Mouse (Mus musculus): ENCODE measurements around the gene Nisch. TPM values are rescaled to one million over a fixed set of nuclear protein-coding genes. Genes with fewer than 3 reads are reported as not detected.

Nisch gene
- total and polyA plus RNA-seq, 3 experiments: 46.3 to 180 (median 85.2) TPM

DNA sequence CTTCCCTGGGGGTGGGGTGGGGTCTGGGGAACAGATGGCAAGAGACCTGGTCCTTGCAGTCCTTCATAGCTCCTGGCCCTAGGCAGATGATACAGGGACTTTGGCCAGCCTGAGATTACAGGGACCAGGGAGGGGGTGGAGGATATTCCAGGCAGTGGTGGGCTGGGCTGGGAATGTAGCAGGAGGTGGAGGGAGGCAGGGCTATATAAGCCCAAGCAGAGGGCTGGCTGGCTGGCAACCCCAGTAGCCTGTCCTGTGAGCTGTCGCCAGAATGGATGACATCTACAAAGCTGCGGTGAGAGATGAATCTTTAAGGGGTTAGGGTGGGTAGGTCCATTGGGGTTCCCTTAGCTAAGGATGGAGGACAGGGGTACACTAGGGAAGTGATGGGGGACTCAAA, 8.7 kb downstream of the Nisch start, which contains the start of gene Tnnc1:
Gene Tnnc1, plus strand, starts transcription at position 229 of the 400 bp plus-strand sequence.
- H3K4me3 ChIP-seq (replicated peaks in 1 of 3; ENCODE audit: low read depth in 2 of 3, low read length in 2 of 3, poor library complexity in 1 of 3): peak within 1 kb of the TSS; percentile 61 to 79 (median 63)
- dilution Hi-C loops (cut with MboI; ENCODE audit: extremely low pct_ligation_motif_present, extremely low pct_unique_long_range_greater_than_20kb, low sequenced_read_pairs) (no loop called here), in situ Hi-C loops (cut with MboI; ENCODE audit: low pct_ligation_motif_present, low pct_unique_long_range_greater_than_20kb, low sequenced_read_pairs) (no loop called here)
- no peak for DNase-seq (ENCODE audit: extremely low read depth)
- H3K4me1 ChIP-seq (ENCODE audit: control insufficient read depth in 1 of 2, insufficient read depth in 2 of 2): peaks cover 5 to 24% of the 10 kb centered on the region in 2 experiments; a peak in 3 of 4 replicates
- TF ChIP-seq ELF1 (IDR thresholded peaks at IDR 0.05; ENCODE audit: low read depth, low read length) (no peak), UBTF (IDR thresholded peaks at IDR 0.05; ENCODE audit: low read depth, low read length) (no peak), ZNF384 (IDR thresholded peaks at IDR 0.05; ENCODE audit: low read depth, low read length) (no peak), CTCF (conservative IDR thresholded peaks at IDR 0.05 in 1 of 2, IDR thresholded peaks at IDR 0.05 in 1 of 2; ENCODE audit: low read depth in 2 of 2, low read length in 2 of 2) (no peak), USF2 (conservative IDR thresholded peaks at IDR 0.05; ENCODE audit: low read depth, low read length) (no peak), POLR2A (IDR thresholded peaks at IDR 0.05; ENCODE audit: low read depth, low read length) (no peak), MEF2A (IDR thresholded peaks at IDR 0.05; ENCODE audit: borderline replicate concordance, low read depth, low read length) (no peak), KAT2A (IDR thresholded peaks at IDR 0.05; ENCODE audit: insufficient replicate concordance, low read length) (no peak), HCFC1 (IDR thresholded peaks at IDR 0.05; ENCODE audit: low read depth, low read length) (no peak), IRF4 (IDR thresholded peaks at IDR 0.05; ENCODE audit: low read depth, low read length) (no peak), MXI1 (IDR thresholded peaks at IDR 0.05; ENCODE audit: low read depth, low read length) (no peak), MAX (IDR thresholded peaks at IDR 0.05; ENCODE audit: low read length) (no peak), PAX5 (IDR thresholded peaks at IDR 0.05; ENCODE audit: low read length) (no peak), TBP (conservative IDR thresholded peaks at IDR 0.05; ENCODE audit: low read depth, low read length) (no peak), MAZ (IDR thresholded peaks at IDR 0.05; ENCODE audit: low read depth, low read length) (no peak), ZMIZ1 (IDR thresholded peaks at IDR 0.05; ENCODE audit: low read depth, low read length) (no peak)
- H3K27me3 ChIP-seq (replicated peaks): peaks cover 12% of the 10 kb centered on the region
- H3K4me2 ChIP-seq (ENCODE audit: insufficient read depth, low read depth, poor library complexity, severe bottlenecking): peak within 1 kb of the TSS; percentile 57; the same call in 1 of the 2 replicates
- no peaks in the 10 kb centered on the region for H3K9me3 ChIP-seq (replicated peaks; ENCODE audit: low read length)
- peaks cover 26% of the 10 kb centered on the region for H3K79me2 ChIP-seq (replicated peaks; ENCODE audit: control insufficient read depth, extremely low read depth, insufficient read depth, poor library complexity, severe bottlenecking)
- peaks cover 10 to 18% of the 10 kb centered on the region in 2 experiments for H3K36me3 ChIP-seq (replicated peaks in 1 of 2; ENCODE audit: control insufficient read depth in 1 of 2, insufficient read depth in 1 of 2, low read length in 1 of 2)
- H3K27ac ChIP-seq (ENCODE audit: insufficient read depth, low read depth): no peak within 1 kb of the TSS
- H3K9ac ChIP-seq (ENCODE audit: insufficient read depth, low read depth): peak within 1 kb of the TSS; percentile 29; the same call in 1 of the 2 replicates

DNA sequence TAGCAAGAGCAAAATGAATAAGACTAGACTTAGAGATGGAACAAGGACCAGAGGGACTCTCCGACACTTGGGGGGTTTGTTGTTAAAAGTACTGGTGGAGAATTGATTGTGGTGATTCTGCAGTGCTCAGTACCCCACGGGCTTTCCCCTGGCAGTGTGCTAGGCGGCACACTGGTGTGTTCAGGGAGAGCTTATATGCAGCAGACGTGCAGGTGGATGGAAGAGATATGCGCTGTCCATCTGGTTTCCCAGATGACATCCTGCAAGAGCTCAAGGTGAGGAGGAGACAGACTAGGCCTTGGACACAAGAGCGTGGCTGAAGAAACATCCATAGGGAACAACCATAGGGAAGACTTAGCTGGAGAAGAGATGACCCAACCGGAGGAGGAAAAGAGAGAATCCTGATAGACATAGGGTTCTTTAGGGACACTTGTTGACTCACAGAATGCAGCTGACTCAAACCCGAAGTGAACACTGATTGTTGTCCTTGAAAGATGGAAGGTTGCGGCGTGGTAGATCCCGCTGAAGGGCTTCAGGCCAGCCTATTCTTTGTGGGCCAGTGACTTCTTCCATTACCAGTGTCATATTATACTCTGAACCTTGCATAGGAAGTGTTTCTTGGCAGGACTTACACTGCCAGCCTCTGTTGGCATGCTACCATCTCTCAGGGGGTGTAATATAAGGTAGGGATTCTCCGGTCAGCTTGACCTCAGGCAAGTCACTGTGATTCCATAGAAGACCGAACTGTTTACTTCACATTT, 9.5 kb downstream of the Nisch start:
- no peaks in the 10 kb centered on the region for H3K9me3 ChIP-seq (replicated peaks; ENCODE audit: low read length)
- peaks cover 5 to 24% of the 10 kb centered on the region in 2 experiments; a peak in 3 of 4 replicates for H3K4me1 ChIP-seq (ENCODE audit: control insufficient read depth in 1 of 2, insufficient read depth in 2 of 2)
- peaks cover 29% of the 10 kb centered on the region for H3K79me2 ChIP-seq (replicated peaks; ENCODE audit: control insufficient read depth, extremely low read depth, insufficient read depth, poor library complexity, severe bottlenecking)
- H3K4me2 ChIP-seq (ENCODE audit: insufficient read depth, low read depth, poor library complexity, severe bottlenecking): peak overlapping the region; percentile 57
- no peak for DNase-seq (ENCODE audit: extremely low read depth)
- H3K9ac ChIP-seq (ENCODE audit: insufficient read depth, low read depth): peak overlapping the region; percentile 29; the same call in 1 of the 2 replicates
- in situ Hi-C loops (cut with MboI; ENCODE audit: low pct_ligation_motif_present, low pct_unique_long_range_greater_than_20kb, low sequenced_read_pairs): no loop called here
- peaks cover 12% of the 10 kb centered on the region for H3K27me3 ChIP-seq (replicated peaks)
- H3K27ac ChIP-seq (ENCODE audit: insufficient read depth, low read depth): no peak overlapping the region
- dilution Hi-C loops (cut with MboI; ENCODE audit: extremely low pct_ligation_motif_present, extremely low pct_unique_long_range_greater_than_20kb, low sequenced_read_pairs): no loop called here
- peaks cover 16 to 26% of the 10 kb centered on the region in 2 experiments for H3K36me3 ChIP-seq (replicated peaks in 1 of 2; ENCODE audit: control insufficient read depth in 1 of 2, insufficient read depth in 1 of 2, low read length in 1 of 2)
- peak overlapping the region; percentile 61 to 79 (median 63) for H3K4me3 ChIP-seq (replicated peaks in 1 of 3; ENCODE audit: low read depth in 2 of 3, low read length in 2 of 3, poor library complexity in 1 of 3)
- TF ChIP-seq CTCF (conservative IDR thresholded peaks at IDR 0.05 in 1 of 2, IDR thresholded peaks at IDR 0.05 in 1 of 2; ENCODE audit: low read depth in 2 of 2, low read length in 2 of 2) (no peak), NELFE (IDR thresholded peaks at IDR 0.05; ENCODE audit: low read depth, low read length) (no peak), E2F4 (IDR thresholded peaks at IDR 0.05; ENCODE audit: insufficient replicate concordance, low read depth, low read length) (no peak), MAZ (IDR thresholded peaks at IDR 0.05; ENCODE audit: low read depth, low read length) (no peak), ZNF384 (IDR thresholded peaks at IDR 0.05; ENCODE audit: low read depth, low read length) (no peak), MYC (IDR thresholded peaks at IDR 0.05; ENCODE audit: low read depth, low read length) (no peak), IRF4 (IDR thresholded peaks at IDR 0.05; ENCODE audit: low read depth, low read length) (no peak), JUND (conservative IDR thresholded peaks at IDR 0.05; ENCODE audit: low read depth, low read length) (no peak), CHD1 (IDR thresholded peaks at IDR 0.05; ENCODE audit: low read depth, low read length) (no peak), PAX5 (IDR thresholded peaks at IDR 0.05; ENCODE audit: low read length) (no peak), RCOR1 (conservative IDR thresholded peaks at IDR 0.05; ENCODE audit: low read depth, low read length) (no peak), USF1 (IDR thresholded peaks at IDR 0.05; ENCODE audit: low read depth, low read length) (no peak), JUN (IDR thresholded peaks at IDR 0.05; ENCODE audit: insufficient read depth, low read depth, low read length) (no peak), UBTF (IDR thresholded peaks at IDR 0.05; ENCODE audit: low read depth, low read length) (no peak), NRF1 (IDR thresholded peaks at IDR 0.05; ENCODE audit: low read depth, low read length) (no peak), ELF1 (IDR thresholded peaks at IDR 0.05; ENCODE audit: low read depth, low read length) (no peak), MXI1 (IDR thresholded peaks at IDR 0.05; ENCODE audit: low read depth, low read length) (no peak), ZC3H11A (IDR thresholded peaks at IDR 0.05; ENCODE audit: low read depth, low read length) (no peak), SIN3A (IDR thresholded peaks at IDR 0.05; ENCODE audit: low read length) (no peak), POLR2A (IDR thresholded peaks at IDR 0.05; ENCODE audit: low read depth, low read length) (no peak)
